Mouse (Mus musculus): ENCODE results near the gene Gbp10. TPM values are rescaled to one million over a fixed set of nuclear protein-coding genes. Genes with fewer than 3 reads are reported as not detected.
A peak's percentile ranks its signal among the peaks of the same experiment; 100 is the strongest.
"Not testable (repeated sequence)": the region's sequence is repeated elsewhere in the genome, so short reads cannot be mapped to it uniquely, and the experiment has no call there.

The Gbp10 gene
- polyA plus RNA-seq (2015; fragmentation: Nextera tagmentation; extraction: Ambion mirVana), result 0.10 and 0.11 TPM in 2 replicates

DNA sequence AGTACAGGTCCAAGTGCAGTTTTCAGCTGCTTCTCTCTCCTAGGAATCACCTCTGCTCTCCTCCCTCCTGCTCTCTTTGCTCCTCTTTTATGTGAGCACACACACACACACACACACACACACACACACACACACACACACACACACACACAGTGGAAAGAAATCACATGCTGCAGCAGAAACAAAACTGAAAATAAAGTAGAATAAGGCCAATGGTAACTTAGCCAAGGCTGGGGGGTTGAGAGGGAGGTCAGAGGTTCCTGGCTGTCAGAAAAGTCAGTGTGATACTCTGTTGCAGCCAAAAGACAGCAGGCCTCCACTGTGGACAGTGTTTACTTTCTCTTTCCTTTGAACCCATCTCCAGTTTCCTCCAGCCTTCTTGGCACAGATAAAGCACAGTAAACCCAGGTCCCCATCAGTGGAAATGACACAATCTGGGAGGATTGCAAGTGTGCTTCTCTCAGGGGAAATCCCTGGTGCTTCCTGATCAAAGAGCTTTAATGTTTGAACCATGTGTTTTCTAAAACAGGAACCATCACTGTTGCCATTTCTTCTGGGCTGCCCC is at the start of gene Gbp10:
Gene Gbp10, minus strand, starts transcription at position 51 of the 565 bp plus-strand sequence.
- H3K4me2 ChIP-seq (replicated peaks; ENCODE audit: low read depth); H3K9ac ChIP-seq (ENCODE audit: low read length); DNase-seq (ENCODE audit: low spot score); H3K27me3 ChIP-seq (ENCODE audit: control insufficient read depth, insufficient read depth, low read length); H3K9me3 ChIP-seq (ENCODE audit: control insufficient read depth, low read length); H3K36me3 ChIP-seq (ENCODE audit: control insufficient read depth, insufficient read depth, low read length); H3K27ac ChIP-seq (replicated peaks); H3K4me3 ChIP-seq (ENCODE audit: low read depth, low read length); H3K4me1 ChIP-seq (replicated peaks; ENCODE audit: control insufficient read depth, insufficient read depth); ATAC-seq (ENCODE audit: low FRiP score, low TSS enrichment): not testable (repeated sequence)

DNA sequence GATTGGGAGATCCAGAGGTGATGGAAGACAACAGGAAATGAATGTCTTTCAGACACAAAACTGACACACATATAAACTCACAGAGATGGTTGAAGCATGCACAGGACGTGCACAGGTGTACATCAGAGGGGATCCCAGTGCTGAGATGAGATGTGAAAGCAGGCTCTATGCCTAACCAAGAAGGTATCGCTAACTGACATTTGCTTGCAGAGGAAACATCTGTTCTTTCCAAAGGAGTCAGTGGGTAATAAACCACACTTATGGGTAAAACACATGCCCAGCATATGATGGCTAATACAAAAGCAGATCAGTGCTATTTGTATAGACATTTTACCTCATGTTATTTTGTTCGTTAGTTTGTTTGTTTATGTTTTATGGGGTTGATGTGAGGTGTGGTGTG is 21.3 kb upstream of the Gbp10 start:
- ATAC-seq (ENCODE audit: low FRiP score, low TSS enrichment); H3K36me3 ChIP-seq (ENCODE audit: control insufficient read depth, insufficient read depth, low read length); H3K9me3 ChIP-seq (ENCODE audit: control insufficient read depth, low read length); H3K4me2 ChIP-seq (replicated peaks; ENCODE audit: low read depth); DNase-seq (ENCODE audit: low spot score); H3K27ac ChIP-seq (replicated peaks); H3K4me1 ChIP-seq (replicated peaks; ENCODE audit: control insufficient read depth, insufficient read depth); H3K9ac ChIP-seq (ENCODE audit: low read length); H3K4me3 ChIP-seq (ENCODE audit: low read depth, low read length); H3K27me3 ChIP-seq (ENCODE audit: control insufficient read depth, insufficient read depth, low read length): not testable (repeated sequence)
- no CpG with 5 or more reads among the region's 3 CpGs for WGBS

DNA sequence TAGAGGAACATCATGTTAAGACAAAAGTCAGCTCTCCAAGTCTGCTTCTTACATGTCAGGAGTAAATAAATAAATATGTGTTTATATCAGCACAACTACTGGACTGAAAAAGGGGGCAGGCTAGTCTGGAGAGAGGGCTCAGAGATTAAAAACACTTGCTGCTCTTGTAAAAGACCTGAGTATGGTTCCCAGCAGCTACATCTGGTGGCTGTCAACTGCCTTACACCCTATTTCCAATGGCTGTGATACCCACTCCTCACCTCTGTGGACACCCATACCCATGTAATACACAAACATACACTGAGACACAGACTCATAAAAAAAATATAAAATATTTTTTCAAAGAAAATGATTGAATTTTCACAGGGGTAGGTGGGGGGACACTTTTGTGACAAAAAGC is 13.2 kb upstream of the Gbp10 start:
- DNase-seq (ENCODE audit: low spot score), result no peak
- Histone ChIP-seq H3K9me3 (ENCODE audit: control insufficient read depth, low read length) (no peaks in the 10 kb centered on the region), H3K27me3 (ENCODE audit: control insufficient read depth, insufficient read depth, low read length) (no peaks in the 10 kb centered on the region), H3K4me3 (ENCODE audit: low read depth, low read length) (no peak overlapping the region), H3K36me3 (ENCODE audit: control insufficient read depth, insufficient read depth, low read length) (no peaks in the 10 kb centered on the region), H3K27ac (replicated peaks) (no peak overlapping the region), H3K4me1 (replicated peaks; ENCODE audit: control insufficient read depth, insufficient read depth) (no peaks in the 10 kb centered on the region), H3K4me2 (replicated peaks; ENCODE audit: low read depth) (no peak overlapping the region), H3K9ac (ENCODE audit: low read length) (no peak overlapping the region)
- ATAC-seq (ENCODE audit: low FRiP score, low TSS enrichment), result no peak
- TF ChIP-seq EP300 (optimal IDR thresholded peaks at IDR 0.05), result no peak
- TF ChIP-seq CTCF (IDR thresholded peaks at IDR 0.05; ENCODE audit: low read depth), result peak; percentile 17; the same call in 1 of the 2 replicates

DNA sequence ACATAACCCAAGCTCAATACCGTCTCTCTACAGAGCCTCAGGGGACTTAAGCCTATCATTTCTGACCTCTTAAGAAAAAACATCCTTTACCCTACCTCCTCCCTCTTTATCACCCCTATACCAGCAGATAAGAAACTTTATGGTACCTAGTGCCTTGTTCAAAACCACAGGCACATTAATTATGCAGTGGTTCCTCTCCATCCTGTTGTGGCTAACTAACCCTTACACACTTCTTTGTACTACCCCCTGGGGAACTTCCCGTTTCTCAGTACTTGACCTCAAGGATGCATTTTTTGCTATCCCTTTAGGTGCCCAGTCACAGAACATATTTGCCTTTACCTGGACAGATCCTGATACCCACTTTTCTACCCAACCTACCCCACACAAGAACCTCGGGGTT is 5.4 kb upstream of the Gbp10 start:
- not testable (repeated sequence) for H3K4me3 ChIP-seq (ENCODE audit: low read depth, low read length); DNase-seq (ENCODE audit: low spot score); H3K9ac ChIP-seq (ENCODE audit: low read length); ATAC-seq (ENCODE audit: low FRiP score, low TSS enrichment); H3K27ac ChIP-seq (replicated peaks); H3K36me3 ChIP-seq (ENCODE audit: control insufficient read depth, insufficient read depth, low read length); H3K4me2 ChIP-seq (replicated peaks; ENCODE audit: low read depth); H3K9me3 ChIP-seq (ENCODE audit: control insufficient read depth, low read length); H3K4me1 ChIP-seq (replicated peaks; ENCODE audit: control insufficient read depth, insufficient read depth); H3K27me3 ChIP-seq (ENCODE audit: control insufficient read depth, insufficient read depth, low read length)
- 83% methylated on average over 3 of the region's 3 CpGs for WGBS

DNA sequence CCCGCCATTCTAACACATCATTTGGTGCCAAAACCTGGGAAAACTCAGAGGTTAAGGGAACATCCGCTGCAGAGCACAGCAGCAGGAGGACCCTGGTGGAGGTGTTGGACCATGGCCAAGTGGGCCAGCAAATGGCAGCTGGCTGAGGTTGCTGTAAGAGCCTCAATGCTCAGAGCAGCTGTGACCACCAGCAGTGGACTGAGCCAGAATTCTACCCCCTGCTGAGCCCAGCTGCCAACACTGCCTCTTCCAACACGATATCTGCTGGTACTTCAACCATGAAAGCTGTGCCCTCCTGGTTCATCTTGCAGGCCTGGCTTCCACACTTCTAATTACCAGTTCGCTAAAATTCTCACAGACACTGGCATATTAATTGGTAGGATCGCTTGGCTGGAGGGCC is 1.6 kb upstream of the Gbp10 start:
- ATAC-seq (ENCODE audit: low FRiP score, low TSS enrichment); H3K9ac ChIP-seq (ENCODE audit: low read length); H3K9me3 ChIP-seq (ENCODE audit: control insufficient read depth, low read length); H3K4me3 ChIP-seq (ENCODE audit: low read depth, low read length); H3K4me2 ChIP-seq (replicated peaks; ENCODE audit: low read depth); H3K27me3 ChIP-seq (ENCODE audit: control insufficient read depth, insufficient read depth, low read length); H3K27ac ChIP-seq (replicated peaks); H3K36me3 ChIP-seq (ENCODE audit: control insufficient read depth, insufficient read depth, low read length); H3K4me1 ChIP-seq (replicated peaks; ENCODE audit: control insufficient read depth, insufficient read depth); DNase-seq (ENCODE audit: low spot score): not testable (repeated sequence)
- WGBS, result 82% methylated on average over 5 of the region's 5 CpGs

DNA sequence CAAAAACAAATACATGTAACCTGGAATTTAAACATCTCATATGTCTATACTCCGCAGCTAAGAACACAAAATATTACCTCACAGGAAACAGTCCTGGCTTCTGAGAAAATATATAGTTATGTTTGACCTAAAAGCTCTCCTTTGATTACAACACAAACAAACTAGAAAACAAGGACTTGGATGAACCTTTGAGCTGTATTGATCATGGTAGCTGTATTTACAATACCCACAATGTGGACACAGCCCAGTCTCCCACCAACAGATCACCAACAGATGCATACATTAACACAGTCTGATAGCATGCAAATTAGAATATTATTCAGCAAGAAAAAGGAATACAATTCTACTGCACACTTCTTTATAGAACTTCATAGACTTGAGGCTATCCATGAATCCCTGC is 931 bp downstream of the Gbp10 start:
- H3K4me3 ChIP-seq (ENCODE audit: low read depth, low read length); H3K4me1 ChIP-seq (replicated peaks; ENCODE audit: control insufficient read depth, insufficient read depth); DNase-seq (ENCODE audit: low spot score); H3K4me2 ChIP-seq (replicated peaks; ENCODE audit: low read depth); H3K27me3 ChIP-seq (ENCODE audit: control insufficient read depth, insufficient read depth, low read length); H3K27ac ChIP-seq (replicated peaks); ATAC-seq (ENCODE audit: low FRiP score, low TSS enrichment); H3K36me3 ChIP-seq (ENCODE audit: control insufficient read depth, insufficient read depth, low read length); H3K9me3 ChIP-seq (ENCODE audit: control insufficient read depth, low read length); H3K9ac ChIP-seq (ENCODE audit: low read length): not testable (repeated sequence)
- WGBS, result 64% methylated on average over 1 of the region's 1 CpGs

DNA sequence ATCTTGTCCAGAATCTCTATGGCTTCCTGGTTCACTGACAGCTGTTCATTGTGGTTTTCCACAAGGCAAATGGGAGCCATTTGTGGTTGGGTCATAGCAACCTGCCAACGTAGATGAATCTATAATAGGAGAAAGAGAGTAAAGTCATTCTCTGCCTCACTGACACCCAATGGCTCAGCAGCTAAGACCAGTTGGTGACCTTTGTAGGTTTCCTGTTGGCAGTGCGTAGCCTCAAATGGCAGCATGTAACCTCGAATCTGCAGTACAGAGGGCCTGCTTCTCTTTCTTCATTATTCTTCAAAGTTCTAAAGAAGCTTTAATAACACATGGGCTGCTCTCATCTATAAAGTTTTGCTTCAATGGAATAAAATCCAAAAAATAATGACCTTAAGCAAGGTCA is 3.3 kb downstream of the Gbp10 start:
- not testable (repeated sequence) for H3K4me2 ChIP-seq (replicated peaks; ENCODE audit: low read depth); DNase-seq (ENCODE audit: low spot score); H3K4me3 ChIP-seq (ENCODE audit: low read depth, low read length); H3K9ac ChIP-seq (ENCODE audit: low read length); H3K36me3 ChIP-seq (ENCODE audit: control insufficient read depth, insufficient read depth, low read length); H3K4me1 ChIP-seq (replicated peaks; ENCODE audit: control insufficient read depth, insufficient read depth); ATAC-seq (ENCODE audit: low FRiP score, low TSS enrichment); H3K27ac ChIP-seq (replicated peaks); H3K27me3 ChIP-seq (ENCODE audit: control insufficient read depth, insufficient read depth, low read length); H3K9me3 ChIP-seq (ENCODE audit: control insufficient read depth, low read length)
- WGBS, result 88% methylated on average over 3 of the region's 3 CpGs

DNA sequence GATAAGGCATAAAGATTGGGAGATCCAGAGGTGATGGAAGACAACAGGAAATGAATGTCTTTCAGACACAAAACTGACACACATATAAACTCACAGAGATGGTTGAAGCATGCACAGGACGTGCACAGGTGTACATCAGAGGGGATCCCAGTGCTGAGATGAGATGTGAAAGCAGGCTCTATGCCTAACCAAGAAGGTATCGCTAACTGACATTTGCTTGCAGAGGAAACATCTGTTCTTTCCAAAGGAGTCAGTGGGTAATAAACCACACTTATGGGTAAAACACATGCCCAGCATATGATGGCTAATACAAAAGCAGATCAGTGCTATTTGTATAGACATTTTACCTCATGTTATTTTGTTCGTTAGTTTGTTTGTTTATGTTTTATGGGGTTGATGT is 30.4 kb downstream of the Gbp10 start:
- not testable (repeated sequence) for H3K4me1 ChIP-seq (replicated peaks; ENCODE audit: control insufficient read depth, insufficient read depth); ATAC-seq (ENCODE audit: low FRiP score, low TSS enrichment); H3K27me3 ChIP-seq (ENCODE audit: control insufficient read depth, insufficient read depth, low read length); H3K9ac ChIP-seq (ENCODE audit: low read length); H3K36me3 ChIP-seq (ENCODE audit: control insufficient read depth, insufficient read depth, low read length); H3K4me2 ChIP-seq (replicated peaks; ENCODE audit: low read depth); H3K4me3 ChIP-seq (ENCODE audit: low read depth, low read length); H3K9me3 ChIP-seq (ENCODE audit: control insufficient read depth, low read length); DNase-seq (ENCODE audit: low spot score); H3K27ac ChIP-seq (replicated peaks)
- no CpG with 5 or more reads among the region's 3 CpGs for WGBS

DNA sequence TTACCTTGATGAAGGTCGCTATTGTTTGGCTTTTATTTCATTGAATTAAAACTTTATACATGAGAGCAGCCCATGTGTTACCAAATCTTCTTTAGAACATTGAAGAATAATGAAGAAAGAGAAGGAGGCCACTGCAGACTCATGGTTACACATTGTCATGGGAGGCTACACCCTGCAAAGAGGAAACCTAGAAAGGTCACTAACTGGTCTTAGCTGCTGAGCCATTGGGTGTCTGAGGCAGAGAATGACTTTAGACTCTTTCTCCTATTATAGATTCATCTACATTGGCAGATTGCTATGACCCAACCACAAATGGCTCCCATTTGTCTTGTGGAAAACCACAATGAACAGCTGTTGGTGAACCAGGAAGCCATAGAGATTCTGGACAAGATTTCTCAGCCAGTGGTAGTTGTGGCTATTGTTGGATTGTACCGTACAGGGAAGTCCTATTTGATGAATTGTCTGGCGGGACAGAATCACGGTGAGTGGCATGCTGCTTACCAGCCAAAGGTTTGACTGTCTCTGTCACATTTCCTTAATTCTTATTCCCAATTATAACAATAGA is 38.5 kb downstream of the Gbp10 start:
- not testable (repeated sequence) for H3K4me3 ChIP-seq (ENCODE audit: low read depth, low read length); H3K36me3 ChIP-seq (ENCODE audit: control insufficient read depth, insufficient read depth, low read length); H3K4me2 ChIP-seq (replicated peaks; ENCODE audit: low read depth); H3K9ac ChIP-seq (ENCODE audit: low read length); H3K4me1 ChIP-seq (replicated peaks; ENCODE audit: control insufficient read depth, insufficient read depth); H3K9me3 ChIP-seq (ENCODE audit: control insufficient read depth, low read length); ATAC-seq (ENCODE audit: low FRiP score, low TSS enrichment); DNase-seq (ENCODE audit: low spot score); H3K27me3 ChIP-seq (ENCODE audit: control insufficient read depth, insufficient read depth, low read length); H3K27ac ChIP-seq (replicated peaks)
- WGBS, result 79% methylated on average over 4 of the region's 4 CpGs

All from stomach, postnatal 0 days (tissue).